Mouse (Mus musculus): ENCODE measurements around the gene Tmem191c. TPM values are rescaled to one million over a fixed set of nuclear protein-coding genes. Genes with fewer than 3 reads are reported as not detected.

The Tmem191c gene
- polyA plus RNA-seq, 1 experiment from 2014 or later = 12.2 TPM

DNA sequence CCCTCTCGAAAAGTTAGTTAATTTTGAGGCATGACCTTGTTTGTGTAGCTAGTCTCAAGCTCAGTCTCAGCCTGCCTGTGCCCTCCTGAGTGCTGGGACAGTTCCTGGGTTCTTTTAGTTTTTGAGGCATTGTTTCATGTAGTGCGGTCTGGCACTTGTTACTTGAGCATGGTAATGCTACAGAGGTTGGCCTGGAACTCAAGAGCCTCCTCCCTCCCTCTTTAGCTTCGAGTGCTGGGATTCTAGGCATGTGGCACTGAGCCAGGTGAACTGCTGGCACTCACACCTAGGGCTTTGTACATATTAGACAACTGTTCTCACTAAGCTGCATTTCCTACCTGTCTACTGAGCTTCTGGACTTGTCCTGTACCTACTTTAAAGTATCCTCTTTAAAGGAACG is 28.1 kb upstream of the Tmem191c start:
- Histone ChIP-seq H3K4me2 (no peak overlapping the region), H3K4me3 (no peak overlapping the region), H3K9me3 (no peaks in the 10 kb centered on the region), H3K9ac (no peak overlapping the region), H3K27ac (peak overlapping the region; percentile 76), H3K4me1 (peaks cover 61% of the 10 kb centered on the region), H3K27me3 (no peaks in the 10 kb centered on the region), H3K36me3 (no peaks in the 10 kb centered on the region)
- WGBS = 38% methylated on average over 4 of the region's 4 CpGs
- ATAC-seq (ENCODE audit: borderline replicate concordance, extremely low read depth, low FRiP score, low TSS enrichment) = peak; percentile 64

DNA sequence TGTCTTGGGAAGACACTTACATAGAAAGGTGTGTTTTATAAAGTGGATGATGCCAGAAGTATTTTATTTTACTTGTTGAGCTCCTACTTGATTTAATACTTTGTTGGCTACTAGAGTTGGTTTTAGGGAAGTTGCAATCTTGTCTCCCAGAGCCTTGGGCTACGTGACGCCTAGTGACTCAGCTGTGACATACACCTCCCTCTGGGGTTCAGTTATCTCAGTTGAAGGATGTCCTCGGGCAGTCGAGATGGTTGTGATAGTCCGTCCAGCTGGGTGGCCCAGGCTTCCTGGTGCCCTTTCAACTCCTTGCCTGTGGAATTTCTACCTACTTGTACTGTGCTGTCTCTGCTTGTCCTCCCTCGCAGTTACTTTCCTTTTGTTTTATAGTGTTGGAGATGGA is 26.7 kb upstream of the Tmem191c start:
- Histone ChIP-seq H3K36me3 (no peaks in the 10 kb centered on the region), H3K27ac (no peak overlapping the region), H3K4me3 (no peak overlapping the region), H3K9me3 (no peaks in the 10 kb centered on the region), H3K27me3 (no peaks in the 10 kb centered on the region), H3K9ac (no peak overlapping the region), H3K4me2 (no peak overlapping the region), H3K4me1 (peaks cover 67% of the 10 kb centered on the region)
- ATAC-seq (ENCODE audit: borderline replicate concordance, extremely low read depth, low FRiP score, low TSS enrichment) = no peak
- 31% methylated on average over 6 of the region's 6 CpGs for WGBS

DNA sequence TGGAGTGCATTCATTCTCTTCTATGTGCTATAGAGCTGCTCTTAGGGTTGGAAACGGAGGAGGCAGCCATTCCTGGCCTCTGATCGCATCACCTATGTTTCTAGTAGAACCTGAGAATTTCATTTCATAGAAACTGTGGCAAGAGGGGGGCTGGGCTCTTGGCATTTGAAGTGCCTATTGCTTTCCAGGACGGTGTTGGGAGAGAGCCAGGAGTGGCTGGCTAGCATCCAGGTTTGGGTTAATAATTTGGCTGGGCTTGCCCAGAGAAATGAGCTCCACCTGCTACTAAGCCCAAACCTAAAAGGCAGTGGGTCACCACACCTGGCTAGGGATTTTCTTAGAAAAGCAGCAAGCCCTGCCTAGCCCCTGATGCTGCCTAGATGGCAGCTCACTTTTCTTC is 24.3 kb upstream of the Tmem191c start:
- Histone ChIP-seq H3K27me3 (no peaks in the 10 kb centered on the region), H3K4me2 (peak overlapping the region; percentile 18), H3K4me1 (peaks cover 66% of the 10 kb centered on the region), H3K9me3 (no peaks in the 10 kb centered on the region), H3K9ac (no peak overlapping the region), H3K4me3 (no peak overlapping the region), H3K36me3 (no peaks in the 10 kb centered on the region), H3K27ac (peak overlapping the region; percentile 83)
- WGBS = 39% methylated on average over 3 of the region's 3 CpGs
- peak; percentile 8; the same call in 1 of the 2 replicates for ATAC-seq (ENCODE audit: borderline replicate concordance, extremely low read depth, low FRiP score, low TSS enrichment)

DNA sequence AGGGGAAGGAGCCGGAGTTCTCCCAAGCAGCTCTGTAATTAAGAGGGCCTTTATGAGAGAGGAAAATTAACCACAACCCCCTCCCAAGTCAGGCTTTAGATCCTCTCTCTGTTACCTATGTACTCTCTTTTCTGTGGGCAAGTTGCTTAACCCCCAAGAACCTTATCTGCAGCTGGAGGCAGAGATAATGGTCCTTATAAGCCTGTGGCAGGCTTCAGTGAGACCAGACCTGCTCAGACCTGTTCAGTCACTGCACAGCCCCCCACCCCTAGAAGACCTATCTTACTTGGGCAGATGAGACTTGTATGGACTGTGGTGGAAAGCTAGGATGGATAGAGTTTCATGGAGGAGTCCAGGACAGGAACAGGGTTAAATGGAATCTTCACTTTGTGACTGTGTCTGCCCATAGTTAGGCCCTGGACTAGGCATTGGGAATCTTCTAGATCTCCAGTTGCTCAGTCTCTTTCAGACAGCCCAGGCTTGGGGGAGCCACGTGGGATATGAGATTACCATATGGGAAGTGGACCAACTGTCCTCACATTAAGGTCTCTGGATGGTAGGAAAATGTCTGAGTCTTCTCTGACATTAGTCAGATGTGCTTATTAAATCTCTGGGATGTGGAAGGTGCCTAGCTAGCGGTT is 23.7 kb upstream of the Tmem191c start:
- Histone ChIP-seq H3K9me3 (no peaks in the 10 kb centered on the region), H3K9ac (no peak overlapping the region), H3K27ac (peak overlapping the region; percentile 63), H3K27me3 (no peaks in the 10 kb centered on the region), H3K4me1 (peaks cover 61% of the 10 kb centered on the region), H3K4me2 (peak overlapping the region; percentile 11; the same call in 1 of the 2 replicates), H3K36me3 (peaks cover 4% of the 10 kb centered on the region; the same call in 1 of the 2 replicates), H3K4me3 (no peak overlapping the region)
- no peak for ATAC-seq (ENCODE audit: borderline replicate concordance, extremely low read depth, low FRiP score, low TSS enrichment)
- 43% methylated on average over 3 of the region's 3 CpGs for WGBS

DNA sequence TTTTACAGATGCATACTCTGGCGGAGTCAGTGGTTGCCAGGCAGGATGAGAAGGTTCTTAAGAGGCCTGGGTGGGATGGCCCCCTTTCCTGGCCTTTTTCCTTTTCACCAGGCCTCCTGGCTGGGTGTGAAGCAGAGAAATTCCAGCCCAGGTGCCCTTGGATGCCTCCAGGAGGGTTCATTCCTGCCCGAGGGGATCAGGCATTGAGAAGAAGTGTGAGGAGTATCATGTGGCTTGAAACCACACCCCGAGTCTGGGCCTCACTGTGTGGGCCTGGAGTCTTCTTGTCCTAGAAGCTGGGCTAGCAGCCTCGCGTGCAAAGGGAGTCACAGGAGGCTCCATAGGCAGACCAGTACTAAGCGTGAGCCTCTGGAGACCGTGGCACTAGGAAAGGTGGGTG is 23.0 kb upstream of the Tmem191c start:
- ATAC-seq (ENCODE audit: borderline replicate concordance, extremely low read depth, low FRiP score, low TSS enrichment) = no peak

DNA sequence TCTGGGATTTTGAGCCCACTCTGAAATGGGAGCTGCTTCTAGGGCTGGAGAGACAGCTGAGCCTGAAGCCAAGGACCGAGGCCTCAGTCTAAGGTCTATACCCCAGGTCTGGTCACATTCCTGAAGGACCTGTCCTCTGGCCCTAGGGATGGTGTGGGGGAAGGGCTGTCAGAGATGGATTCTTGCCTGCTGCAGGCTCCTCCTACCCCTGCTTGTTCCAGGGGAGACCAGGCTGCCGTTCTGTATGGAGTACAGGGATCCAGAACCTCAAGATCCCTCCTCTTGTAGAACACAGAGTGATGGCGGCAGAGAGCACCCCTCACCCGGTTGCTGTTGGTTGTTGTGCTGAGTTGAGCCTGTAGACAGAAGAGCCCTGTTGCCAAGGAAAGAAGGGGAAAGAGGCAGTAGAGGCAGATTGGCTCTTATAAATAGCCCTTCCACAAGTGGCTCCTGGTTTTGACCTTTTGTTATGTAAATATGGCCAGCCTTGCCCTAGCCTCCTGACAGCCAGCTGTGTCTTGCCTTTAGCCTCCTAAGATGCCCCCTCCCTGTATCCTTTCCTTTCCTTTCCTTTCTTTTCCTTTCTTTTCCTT is 21.8 kb upstream of the Tmem191c start:
- Histone ChIP-seq H3K4me1 (peaks cover 47% of the 10 kb centered on the region), H3K36me3 (peaks cover 22% of the 10 kb centered on the region), H3K4me3 (no peak overlapping the region), H3K4me2 (no peak overlapping the region), H3K9me3 (no peaks in the 10 kb centered on the region), H3K27me3 (no peaks in the 10 kb centered on the region), H3K27ac (no peak overlapping the region), H3K9ac (no peak overlapping the region)
- no peak for ATAC-seq (ENCODE audit: borderline replicate concordance, extremely low read depth, low FRiP score, low TSS enrichment)
- 26% methylated on average over 4 of the region's 4 CpGs for WGBS

More for the DNA sequence above, 23.0 kb upstream of the Tmem191c start:
- H3K4me1 ChIP-seq = peaks cover 57% of the 10 kb centered on the region
- peaks cover 10% of the 10 kb centered on the region for H3K36me3 ChIP-seq
- H3K4me2 ChIP-seq = no peak overlapping the region
- no peak overlapping the region for H3K9ac ChIP-seq
- H3K27ac ChIP-seq = peak overlapping the region; percentile 63; the same call in 1 of the 2 replicates
- H3K27me3 ChIP-seq = no peaks in the 10 kb centered on the region
- H3K4me3 ChIP-seq = no peak overlapping the region
- 51% methylated on average over 7 of the region's 7 CpGs for WGBS
- no peaks in the 10 kb centered on the region for H3K9me3 ChIP-seq

DNA sequence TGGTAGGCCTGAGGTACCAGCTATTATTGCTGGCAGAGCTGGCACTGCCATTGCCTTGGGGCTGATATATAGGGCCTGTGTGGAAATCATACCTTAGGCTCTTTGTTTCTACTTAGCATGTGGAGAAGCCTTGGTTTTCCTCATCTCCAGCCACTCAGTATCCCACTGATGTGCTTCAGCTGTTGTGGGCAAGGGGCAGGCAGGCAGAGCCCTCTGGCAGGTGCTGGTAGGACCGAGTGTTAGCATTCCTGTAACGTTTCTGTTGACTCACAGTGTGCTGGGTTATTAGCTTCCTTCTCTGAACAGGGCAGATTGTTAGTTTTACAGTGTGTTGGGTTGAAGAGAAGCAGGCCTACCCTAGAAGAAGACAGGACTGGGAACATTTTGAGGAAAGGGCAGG is 20.6 kb upstream of the Tmem191c start:
- WGBS = 46% methylated on average over 2 of the region's 2 CpGs
- Histone ChIP-seq H3K36me3 (peaks cover 27% of the 10 kb centered on the region), H3K27ac (no peak overlapping the region), H3K27me3 (no peaks in the 10 kb centered on the region), H3K4me2 (no peak overlapping the region), H3K9ac (no peak overlapping the region), H3K9me3 (no peaks in the 10 kb centered on the region), H3K4me3 (no peak overlapping the region), H3K4me1 (peaks cover 43% of the 10 kb centered on the region)
- ATAC-seq (ENCODE audit: borderline replicate concordance, extremely low read depth, low FRiP score, low TSS enrichment) = no peak

DNA sequence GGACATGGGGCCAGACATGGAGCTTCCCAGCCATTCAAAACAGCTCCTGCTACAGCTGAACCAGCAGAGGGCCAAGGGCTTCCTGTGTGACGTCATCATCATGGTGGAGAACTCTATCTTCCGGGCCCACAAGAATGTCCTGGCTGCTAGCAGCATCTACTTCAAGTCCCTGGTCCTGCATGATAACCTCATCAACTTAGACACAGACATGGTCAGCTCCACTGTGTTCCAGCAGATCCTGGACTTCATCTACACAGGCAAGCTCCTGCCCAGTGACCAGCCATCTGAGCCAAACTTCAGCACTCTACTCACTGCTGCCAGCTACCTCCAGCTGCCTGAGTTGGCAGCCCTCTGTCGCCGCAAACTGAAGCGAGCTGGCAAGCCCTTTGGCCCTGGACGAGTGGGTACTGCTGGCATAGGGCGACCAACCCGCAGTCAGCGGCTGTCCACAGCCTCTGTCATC is 18.5 kb upstream of the Tmem191c start:
- Histone ChIP-seq H3K9ac (no peak overlapping the region), H3K4me2 (no peak overlapping the region), H3K27me3 (no peaks in the 10 kb centered on the region), H3K27ac (no peak overlapping the region), H3K4me1 (peaks cover 26% of the 10 kb centered on the region), H3K36me3 (peaks cover 31% of the 10 kb centered on the region), H3K4me3 (no peak overlapping the region), H3K9me3 (no peaks in the 10 kb centered on the region)
- ATAC-seq (ENCODE audit: borderline replicate concordance, extremely low read depth, low FRiP score, low TSS enrichment) = no peak
- WGBS = 84% methylated on average over 9 of the region's 9 CpGs

DNA sequence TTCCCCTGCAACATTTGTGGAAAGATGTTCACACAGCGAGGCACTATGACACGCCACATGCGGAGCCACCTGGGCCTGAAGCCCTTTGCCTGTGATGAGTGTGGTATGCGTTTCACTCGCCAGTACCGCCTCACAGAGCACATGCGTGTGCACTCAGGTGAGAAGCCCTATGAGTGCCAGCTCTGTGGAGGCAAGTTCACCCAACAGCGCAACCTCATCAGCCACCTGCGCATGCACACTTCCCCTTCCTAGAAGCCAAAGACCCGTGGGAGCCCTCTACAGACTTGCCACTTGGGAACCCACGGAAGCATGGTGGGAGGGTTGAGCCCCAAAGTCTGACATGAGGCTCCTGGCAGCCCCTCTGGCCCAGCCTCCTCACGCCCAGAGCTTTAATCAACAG is 17.0 kb upstream of the Tmem191c start:
- Histone ChIP-seq H3K4me1 (peaks cover 11% of the 10 kb centered on the region), H3K9ac (no peak overlapping the region), H3K27ac (no peak overlapping the region), H3K4me2 (no peak overlapping the region), H3K9me3 (no peaks in the 10 kb centered on the region), H3K27me3 (no peaks in the 10 kb centered on the region), H3K4me3 (no peak overlapping the region), H3K36me3 (peaks cover 31% of the 10 kb centered on the region)
- WGBS = 92% methylated on average over 12 of the region's 12 CpGs
- ATAC-seq (ENCODE audit: borderline replicate concordance, extremely low read depth, low FRiP score, low TSS enrichment) = no peak

DNA sequence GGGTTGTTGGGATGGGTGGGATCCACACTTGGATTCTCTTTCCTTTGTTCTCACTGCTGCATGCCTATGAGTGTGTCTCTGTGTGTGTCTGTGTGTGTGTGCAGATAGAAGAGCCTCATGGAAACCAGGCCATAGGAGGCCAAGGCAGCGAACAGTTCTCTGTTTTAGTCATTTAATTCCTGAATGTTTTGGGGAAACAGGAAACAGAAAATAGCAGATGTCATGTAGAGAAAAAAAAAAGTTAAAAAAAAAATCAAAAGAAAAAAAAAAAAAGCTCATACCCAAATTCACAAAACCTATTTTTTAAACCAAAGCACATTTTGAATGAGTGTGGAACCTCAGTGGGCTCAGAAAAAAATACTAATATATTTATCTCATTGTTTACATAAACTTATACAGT is 14.5 kb upstream of the Tmem191c start:
- Histone ChIP-seq H3K9ac (no peak overlapping the region), H3K36me3 (peaks cover 31% of the 10 kb centered on the region), H3K9me3 (no peaks in the 10 kb centered on the region), H3K4me2 (no peak overlapping the region), H3K4me1 (no peaks in the 10 kb centered on the region), H3K27me3 (no peaks in the 10 kb centered on the region), H3K4me3 (no peak overlapping the region), H3K27ac (no peak overlapping the region)
- no peak for ATAC-seq (ENCODE audit: borderline replicate concordance, extremely low read depth, low FRiP score, low TSS enrichment)
- 75% methylated on average over 1 of the region's 1 CpGs for WGBS

DNA sequence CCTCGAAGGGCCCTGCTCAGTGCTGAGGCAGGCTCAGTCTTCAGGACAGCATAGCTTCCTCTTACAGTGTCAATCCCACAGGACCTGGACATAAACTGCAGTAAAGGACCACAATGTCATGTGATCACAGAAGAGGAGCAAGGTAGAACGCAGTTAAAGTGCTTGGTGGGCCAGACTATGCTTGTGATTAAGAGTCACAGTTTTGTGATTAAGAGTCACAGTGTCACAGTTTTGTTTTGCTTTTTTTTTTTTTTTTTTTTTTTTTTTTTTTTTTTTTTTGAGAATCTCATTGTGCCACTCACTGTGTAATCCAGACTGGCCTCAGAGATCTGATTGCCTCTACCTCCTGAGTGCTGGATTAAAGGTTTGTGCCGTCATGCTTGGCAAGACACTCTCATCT is 9.8 kb upstream of the Tmem191c start:
- 69% methylated on average over 3 of the region's 3 CpGs for WGBS

DNA sequence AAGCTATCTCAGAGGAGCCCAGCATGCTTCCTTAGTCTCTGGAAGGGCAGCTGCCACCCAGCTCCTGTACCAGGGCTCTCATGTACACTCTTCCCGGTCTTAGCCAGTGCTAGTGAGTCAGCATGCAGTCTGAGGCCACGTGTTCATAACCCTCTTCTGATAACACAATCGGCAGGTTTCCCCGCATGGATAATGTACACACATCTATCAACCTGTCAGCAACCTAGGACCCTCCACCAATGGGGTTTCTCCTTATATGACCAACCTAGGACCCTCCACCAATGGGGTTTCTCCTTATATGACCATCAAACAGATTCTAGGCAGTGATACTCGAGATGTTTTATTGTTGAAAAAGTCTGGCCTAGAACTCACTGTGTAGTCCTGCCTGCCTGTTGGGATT is 7.9 kb upstream of the Tmem191c start:
- H3K9me3 ChIP-seq = no peaks in the 10 kb centered on the region
- H3K27me3 ChIP-seq = no peaks in the 10 kb centered on the region
- H3K4me2 ChIP-seq = no peak overlapping the region
- no peak for ATAC-seq (ENCODE audit: borderline replicate concordance, extremely low read depth, low FRiP score, low TSS enrichment)
- H3K4me1 ChIP-seq = no peaks in the 10 kb centered on the region
- WGBS = 25% methylated on average over 5 of the region's 5 CpGs
- no peak overlapping the region for H3K4me3 ChIP-seq
- H3K9ac ChIP-seq = no peak overlapping the region
- H3K36me3 ChIP-seq = no peaks in the 10 kb centered on the region
- no peak overlapping the region for H3K27ac ChIP-seq

More for the DNA sequence above, 9.8 kb upstream of the Tmem191c start:
- H3K27me3 ChIP-seq = no peaks in the 10 kb centered on the region
- H3K36me3 ChIP-seq = peaks cover 4% of the 10 kb centered on the region; the same call in 1 of the 2 replicates
- no peak overlapping the region for H3K4me2 ChIP-seq
- ATAC-seq (ENCODE audit: borderline replicate concordance, extremely low read depth, low FRiP score, low TSS enrichment) = no peak
- H3K4me3 ChIP-seq = no peak overlapping the region
- H3K4me1 ChIP-seq = no peaks in the 10 kb centered on the region
- H3K27ac ChIP-seq = no peak overlapping the region
- H3K9me3 ChIP-seq = no peaks in the 10 kb centered on the region
- H3K9ac ChIP-seq = no peak overlapping the region

Measured in lung, embryonic 15.5 days (tissue).